Mouse (Mus musculus) myocyte (in vitro differentiated cells): ENCODE measurements around the gene Pax1. TPM values are rescaled to one million over a fixed set of nuclear protein-coding genes. Genes with fewer than 3 reads are reported as not detected.

Experiments
- H3K27me3 ChIP-seq: one replicate; pipeline ENCODE4 v1.6.1; 2011; ENCODE audit not compliant: control insufficient read depth, insufficient read depth, insufficient read length
- H3K36me3 ChIP-seq: one replicate; pipeline ENCODE4 v1.6.1; 2011; ENCODE audit not compliant: control insufficient read depth, insufficient read depth
- H3K4me2 ChIP-seq: one replicate; pipeline ENCODE4 v1.6.1; 2011; ENCODE audit warnings: low read depth, control low read depth
- H3K4me3 ChIP-seq: one replicate; pipeline ENCODE4 v1.5.1; 2011; ENCODE audit warnings: mild to moderate bottlenecking, control low read depth, moderate library complexity
- H3K79me2 ChIP-seq: one replicate; pipeline ENCODE4 v1.6.1; 2011; ENCODE audit not compliant: control insufficient read depth, insufficient read depth
- H3ac ChIP-seq: one replicate; pipeline ENCODE4 v1.6.1; 2011; ENCODE audit not compliant: control insufficient read depth, insufficient read length
- CEBPB ChIP-seq: IDR thresholded peaks from 2 replicates; pipeline ENCODE4 v1.6.1; 2011; ENCODE audit warnings: mild to moderate bottlenecking, moderate library complexity; ENCODE audit not compliant: poor library complexity, insufficient read depth, severe bottlenecking
- E2F4 ChIP-seq: IDR thresholded peaks from one replicate; pipeline ENCODE4 v1.6.1; 2011; ENCODE audit warnings: mild to moderate bottlenecking, control low read depth, moderate library complexity; ENCODE audit not compliant: insufficient read depth
- MAX ChIP-seq: IDR thresholded peaks from one replicate; pipeline ENCODE4 v1.6.1; 2011; ENCODE audit warnings: low read depth, mild to moderate bottlenecking, control low read depth
- MYOD1 ChIP-seq, 3 experiments: IDR thresholded peaks; one replicate each; pipeline ENCODE4 v1.6.1; 2011; ENCODE audit warnings: control low read depth in 2 of 3, low read depth in 2 of 3, mild to moderate bottlenecking in 2 of 3, moderate library complexity in 1 of 3; ENCODE audit not compliant: insufficient read length in 2 of 3, control insufficient read depth in 1 of 3
- MYOG ChIP-seq, 3 experiments: IDR thresholded peaks; one replicate each; pipeline ENCODE4 v1.6.1; 2011; ENCODE audit warnings: control low read depth in 2 of 3, low read depth in 2 of 3, mild to moderate bottlenecking in 2 of 3; ENCODE audit not compliant: insufficient read length in 2 of 3, control insufficient read depth in 1 of 3, insufficient read depth in 1 of 3
- POLR2A ChIP-seq: IDR thresholded peaks from one replicate; pipeline ENCODE4 v1.6.1; 2011; ENCODE audit warnings: low read depth, mild to moderate bottlenecking, control low read depth, moderate library complexity; ENCODE audit not compliant: insufficient read length
- POLR2AphosphoS2 ChIP-seq: IDR thresholded peaks from one replicate; pipeline ENCODE4 v1.6.1; 2011; ENCODE audit warnings: low read depth, control low read depth; ENCODE audit not compliant: insufficient read length
- REST ChIP-seq: IDR thresholded peaks from one replicate; pipeline ENCODE4 v1.6.1; 2011; ENCODE audit warnings: mild to moderate bottlenecking, control low read depth, moderate library complexity; ENCODE audit not compliant: insufficient read depth, insufficient read length
- SRF ChIP-seq: IDR thresholded peaks from one replicate; pipeline ENCODE4 v1.6.1; 2011; ENCODE audit warnings: low read depth; ENCODE audit not compliant: control insufficient read depth, insufficient read length
- TCF12 ChIP-seq: IDR thresholded peaks from one replicate; pipeline ENCODE4 v1.6.1; 2011; ENCODE audit warnings: mild to moderate bottlenecking, control low read depth; ENCODE audit not compliant: poor library complexity, insufficient read depth, severe bottlenecking
- TCF3 ChIP-seq: IDR thresholded peaks from one replicate; pipeline ENCODE4 v1.6.1; 2011; ENCODE audit warnings: low read depth, control low read depth; ENCODE audit not compliant: insufficient read length
- USF1 ChIP-seq: IDR thresholded peaks from one replicate; pipeline ENCODE4 v1.6.1; 2011; ENCODE audit warnings: low read depth, mild to moderate bottlenecking, control low read depth, moderate library complexity
- polyA plus RNA-seq: library from polyadenylated mRNA; unstranded; fragments of >200 nt; fragmentation: generic; extraction: Trizol; gene quantifications from one replicate; pipeline ENCODE4 v1.2.1, GENCODE M21; 2012; ENCODE audit warnings: missing spikeins

Pax1 gene
- polyA plus RNA-seq, 1 experiment = not detected

GRCm38 (mm10) chr2:147367246-147367820 is 5.6 kb downstream of the Pax1 start:
- H3K27me3 ChIP-seq = no peaks in the 10 kb centered on the region
- no peaks in the 10 kb centered on the region for H3K79me2 ChIP-seq
- no peak for TF ChIP-seq USF1
- no peak for TF ChIP-seq CEBPB
- TF ChIP-seq E2F4 = no peak
- no peak for TF ChIP-seq TCF12
- TF ChIP-seq REST = no peak
- no peak for TF ChIP-seq POLR2A
- no peak for TF ChIP-seq TCF3
- TF ChIP-seq MYOG (IDR thresholded peaks at IDR 0.05; ENCODE audit: control insufficient read depth in 1 of 3, insufficient read depth in 1 of 3, insufficient read length in 2 of 3, low read depth in 2 of 3) = no peak
- TF ChIP-seq MAX = no peak
- no peak for TF ChIP-seq POLR2AphosphoS2
- no peaks in the 10 kb centered on the region for H3K36me3 ChIP-seq
- H3K4me2 ChIP-seq = no peak overlapping the region
- H3ac ChIP-seq = no peak overlapping the region
- no peak overlapping the region for H3K4me3 ChIP-seq

GRCm38 (mm10) chr2:147367911-147368591 is 6.3 kb downstream of the Pax1 start:
- Histone ChIP-seq H3ac (no peak overlapping the region), H3K79me2 (no peaks in the 10 kb centered on the region), H3K36me3 (no peaks in the 10 kb centered on the region), H3K4me3 (no peak overlapping the region), H3K4me2 (no peak overlapping the region), H3K27me3 (no peaks in the 10 kb centered on the region)
- TF ChIP-seq MYOG (IDR thresholded peaks at IDR 0.05; ENCODE audit: control insufficient read depth in 1 of 3, insufficient read depth in 1 of 3, insufficient read length in 2 of 3, low read depth in 2 of 3) (no peak), REST (no peak), POLR2A (no peak), USF1 (no peak), TCF3 (no peak), MAX (no peak), MYOD1 (IDR thresholded peaks at IDR 0.05; ENCODE audit: control insufficient read depth in 1 of 3, insufficient read length in 2 of 3, low read depth in 2 of 3) (no peak), POLR2AphosphoS2 (no peak), E2F4 (no peak), TCF12 (no peak), CEBPB (no peak), SRF (no peak)

GRCm38 (mm10) chr2:147369561-147369960 is 7.8 kb downstream of the Pax1 start:
- Histone ChIP-seq H3K36me3 (no peaks in the 10 kb centered on the region), H3ac (no peak overlapping the region), H3K4me2 (no peak overlapping the region), H3K79me2 (no peaks in the 10 kb centered on the region), H3K27me3 (no peaks in the 10 kb centered on the region), H3K4me3 (no peak overlapping the region)
- TF ChIP-seq MYOG (IDR thresholded peaks at IDR 0.05; ENCODE audit: control insufficient read depth in 1 of 3, insufficient read depth in 1 of 3, insufficient read length in 2 of 3, low read depth in 2 of 3) (no peak), POLR2AphosphoS2 (no peak), SRF (no peak), REST (no peak), MYOD1 (IDR thresholded peaks at IDR 0.05; ENCODE audit: control insufficient read depth in 1 of 3, insufficient read length in 2 of 3, low read depth in 2 of 3) (no peak), MAX (no peak), TCF12 (no peak), CEBPB (no peak), USF1 (no peak), TCF3 (no peak), POLR2A (no peak), E2F4 (no peak)

- Histone ChIP-seq H3K27me3 (no peaks in the 10 kb centered on the region), H3K4me3 (no peak overlapping the region), H3ac (no peak overlapping the region), H3K79me2 (no peaks in the 10 kb centered on the region), H3K4me2 (no peak overlapping the region), H3K36me3 (no peaks in the 10 kb centered on the region)
- TF ChIP-seq POLR2AphosphoS2 (no peak), MAX (no peak), MYOG (IDR thresholded peaks at IDR 0.05; ENCODE audit: control insufficient read depth in 1 of 3, insufficient read depth in 1 of 3, insufficient read length in 2 of 3, low read depth in 2 of 3) (no peak), TCF3 (no peak), E2F4 (no peak), REST (no peak), TCF12 (no peak), SRF (no peak), USF1 (no peak), POLR2A (no peak), CEBPB (no peak), MYOD1 (IDR thresholded peaks at IDR 0.05; ENCODE audit: control insufficient read depth in 1 of 3, insufficient read length in 2 of 3, low read depth in 2 of 3) (no peak)
Observed at GRCm38 (mm10) chr2:147370091-147370490, 8.4 kb downstream of the Pax1 start.
